Mouse (Mus musculus): ENCODE results near the gene Tbce. TPM values are rescaled to one million over a fixed set of nuclear protein-coding genes. Genes with fewer than 3 reads are reported as not detected.
"Not testable (repeated sequence)": the region's sequence is repeated elsewhere in the genome, so short reads cannot be mapped to it uniquely, and the experiment has no call there.

Gene Tbce
- polyA plus RNA-seq, 1 experiment: not detected

- WGBS: 3% methylated on average over 8 of the region's 8 CpGs
- peak overlapping the region; percentile 78 for H3K4me3 ChIP-seq (ENCODE audit: insufficient read depth, low read depth, low read length)
- TF ChIP-seq POLR2A (IDR thresholded peaks at IDR 0.05; ENCODE audit: insufficient read depth, low read depth, low read length): no peak
- no peak for TF ChIP-seq CTCF (IDR thresholded peaks at IDR 0.05; ENCODE audit: insufficient read depth, low read depth, low read length)
- H3K4me1 ChIP-seq (ENCODE audit: control insufficient read depth, insufficient read depth, low read length): peaks cover 3% of the 10 kb centered on the region
- no peak overlapping the region for H3K27ac ChIP-seq (ENCODE audit: insufficient read depth, low read depth, low read length)
These were observed 537 bp downstream of the Tbce start for GRCm38 (mm10) chr13:14038911-14039291.

GRCm38 (mm10) chr13:14035875-14036630 lies 3.4 kb downstream of the Tbce start:
- TF ChIP-seq CTCF (IDR thresholded peaks at IDR 0.05; ENCODE audit: insufficient read depth, low read depth, low read length) (no peak), POLR2A (IDR thresholded peaks at IDR 0.05; ENCODE audit: insufficient read depth, low read depth, low read length) (no peak)
- Histone ChIP-seq H3K4me3 (ENCODE audit: insufficient read depth, low read depth, low read length) (no peak overlapping the region), H3K27ac (ENCODE audit: insufficient read depth, low read depth, low read length) (no peak overlapping the region), H3K4me1 (ENCODE audit: control insufficient read depth, insufficient read depth, low read length) (peaks cover 3% of the 10 kb centered on the region)
- WGBS: 78% methylated on average over 11 of the region's 11 CpGs

GRCm38 (mm10) chr13:14035352-14035751 lies 4.1 kb downstream of the Tbce start:
- H3K27ac ChIP-seq (ENCODE audit: insufficient read depth, low read depth, low read length); H3K4me1 ChIP-seq (ENCODE audit: control insufficient read depth, insufficient read depth, low read length); H3K4me3 ChIP-seq (ENCODE audit: insufficient read depth, low read depth, low read length): not testable (repeated sequence)
- WGBS: 89% methylated on average over 3 of the region's 3 CpGs

GRCm38 (mm10) chr13:14034073-14034348 lies 5.4 kb downstream of the Tbce start:
- TF ChIP-seq POLR2A (IDR thresholded peaks at IDR 0.05; ENCODE audit: insufficient read depth, low read depth, low read length) (no peak), CTCF (IDR thresholded peaks at IDR 0.05; ENCODE audit: insufficient read depth, low read depth, low read length) (no peak)
- Histone ChIP-seq H3K27ac (ENCODE audit: insufficient read depth, low read depth, low read length) (no peak overlapping the region), H3K4me3 (ENCODE audit: insufficient read depth, low read depth, low read length) (no peak overlapping the region), H3K4me1 (ENCODE audit: control insufficient read depth, insufficient read depth, low read length) (no peaks in the 10 kb centered on the region)

GRCm38 (mm10) chr13:14033309-14034072 lies 5.9 kb downstream of the Tbce start:
- Histone ChIP-seq H3K27ac (ENCODE audit: insufficient read depth, low read depth, low read length) (no peak overlapping the region), H3K4me3 (ENCODE audit: insufficient read depth, low read depth, low read length) (no peak overlapping the region), H3K4me1 (ENCODE audit: control insufficient read depth, insufficient read depth, low read length) (no peaks in the 10 kb centered on the region)
- TF ChIP-seq CTCF (IDR thresholded peaks at IDR 0.05; ENCODE audit: insufficient read depth, low read depth, low read length): no peak
- 91% methylated on average over 5 of the region's 5 CpGs for WGBS

- TF ChIP-seq POLR2A (IDR thresholded peaks at IDR 0.05; ENCODE audit: insufficient read depth, low read depth, low read length): no peak
- no peak for TF ChIP-seq CTCF (IDR thresholded peaks at IDR 0.05; ENCODE audit: insufficient read depth, low read depth, low read length)
- Histone ChIP-seq H3K27ac (ENCODE audit: insufficient read depth, low read depth, low read length) (no peak overlapping the region), H3K4me3 (ENCODE audit: insufficient read depth, low read depth, low read length) (no peak overlapping the region), H3K4me1 (ENCODE audit: control insufficient read depth, insufficient read depth, low read length) (no peaks in the 10 kb centered on the region)
- WGBS: 98% methylated on average over 6 of the region's 6 CpGs
These were observed 13.2 kb downstream of the Tbce start for GRCm38 (mm10) chr13:14026154-14026820.

GRCm38 (mm10) chr13:14025554-14025953 lies 13.9 kb downstream of the Tbce start:
- no peak for TF ChIP-seq POLR2A (IDR thresholded peaks at IDR 0.05; ENCODE audit: insufficient read depth, low read depth, low read length)
- TF ChIP-seq CTCF (IDR thresholded peaks at IDR 0.05; ENCODE audit: insufficient read depth, low read depth, low read length): no peak
- WGBS: 93% methylated on average over 6 of the region's 6 CpGs
- H3K4me3 ChIP-seq (ENCODE audit: insufficient read depth, low read depth, low read length): no peak overlapping the region
- no peaks in the 10 kb centered on the region for H3K4me1 ChIP-seq (ENCODE audit: control insufficient read depth, insufficient read depth, low read length)
- H3K27ac ChIP-seq (ENCODE audit: insufficient read depth, low read depth, low read length): no peak overlapping the region

- not testable (repeated sequence) for H3K4me3 ChIP-seq (ENCODE audit: insufficient read depth, low read depth, low read length); H3K4me1 ChIP-seq (ENCODE audit: control insufficient read depth, insufficient read depth, low read length); H3K27ac ChIP-seq (ENCODE audit: insufficient read depth, low read depth, low read length)
- 91% methylated on average over 10 of the region's 12 CpGs for WGBS
These were observed 18.0 kb downstream of the Tbce start for GRCm38 (mm10) chr13:14021417-14021816.

- Histone ChIP-seq H3K4me3 (ENCODE audit: insufficient read depth, low read depth, low read length) (no peak overlapping the region), H3K4me1 (ENCODE audit: control insufficient read depth, insufficient read depth, low read length) (no peaks in the 10 kb centered on the region), H3K27ac (ENCODE audit: insufficient read depth, low read depth, low read length) (no peak overlapping the region)
- TF ChIP-seq CTCF (IDR thresholded peaks at IDR 0.05; ENCODE audit: insufficient read depth, low read depth, low read length) (no peak), POLR2A (IDR thresholded peaks at IDR 0.05; ENCODE audit: insufficient read depth, low read depth, low read length) (no peak)
- 83% methylated on average over 3 of the region's 3 CpGs for WGBS
These were observed 20.6 kb downstream of the Tbce start for GRCm38 (mm10) chr13:14018852-14019251.
